In the genomic region with DNA sequence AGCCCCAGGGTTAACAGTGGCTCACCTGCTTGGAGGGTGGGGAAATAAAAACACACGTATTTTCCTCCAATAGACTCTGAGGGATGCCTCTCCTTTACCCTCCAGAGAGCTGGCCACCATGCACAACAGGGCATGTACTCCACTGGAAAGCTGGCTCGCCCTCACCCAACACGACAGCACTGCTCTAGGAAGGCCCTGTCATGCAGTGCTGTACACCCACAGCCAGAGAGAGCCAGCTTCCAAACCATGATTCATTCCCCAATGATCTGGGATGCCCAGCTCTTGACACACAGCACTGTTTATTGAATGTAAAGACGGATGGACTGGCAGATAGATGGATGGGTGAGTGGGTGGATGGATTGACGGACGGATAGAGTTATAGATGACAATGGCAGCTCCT, we compare ENCODE assay signal across 20 mouse cellular contexts.
A peak's percentile ranks its signal among the peaks of the same experiment; 100 is the strongest.
DNase-seq lines count a peak whose midpoint lies in the region; ATAC-seq and TF ChIP-seq lines count a peak whose summit lies in the region.
"Had no signal": no experiment of that assay in that cellular context is flagged by ENCODE, and none has a peak within 500 bp of the region (broad histone marks: within the 10 kb centered on the region; RNA-seq: fewer than 3 reads in every experiment).

No protein-coding gene starts in this region.

- no peak for DNase-seq in gastrocnemius, adult 2 months
- DNase-seq in gastrocnemius, postnatal 25 days, result no peak
- no peak for DNase-seq in heart, adult 9 months (ENCODE audit: low spot score in 2 of 2)
- DNase-seq in kidney, postnatal 25 days, result no peak
- no peak for DNase-seq in hindbrain, embryonic 14.5 days (ENCODE audit: low spot score)
- no peak for DNase-seq in frontal cortex, adult 2 months (ENCODE audit: extremely low spot score in 1 of 2, low spot score in 1 of 2)
- DNase-seq: adrenal gland, postnatal 36 days; cerebellum, adult 9-10 months; kidney, adult 18-20 months; kidney, postnatal 10 days; left cerebral cortex, postnatal 4 days; lung, postnatal 36 days; thymus, adult 2 months; thymus, postnatal 4 days had no signal

- H3K9me3 ChIP-seq in heart, embryonic 15.5 days (replicated peaks), result no peaks in the 10 kb centered on the region
- no peaks in the 10 kb centered on the region for H3K9me3 ChIP-seq in kidney, embryonic 15.5 days (replicated peaks)
- no peaks in the 10 kb centered on the region for H3K9me3 ChIP-seq in hindbrain, embryonic 14.5 days (ENCODE audit: control insufficient read depth, low read length)
- H3K9me3 ChIP-seq: forebrain, embryonic 13.5 days; limb, embryonic 15.5 days; lung, embryonic 15.5 days had no signal

- H3K27me3 ChIP-seq in heart, embryonic 15.5 days, result no peaks in the 10 kb centered on the region
- H3K27me3 ChIP-seq in kidney, embryonic 15.5 days, result no peaks in the 10 kb centered on the region
- no peaks in the 10 kb centered on the region for H3K27me3 ChIP-seq in hindbrain, embryonic 14.5 days (ENCODE audit: control insufficient read depth, insufficient read depth, low read length)
- H3K27me3 ChIP-seq: forebrain, embryonic 13.5 days; limb, embryonic 15.5 days; lung, embryonic 15.5 days had no signal

- H3K4me2 ChIP-seq in heart, embryonic 15.5 days, result no peak overlapping the region
- H3K4me2 ChIP-seq in kidney, embryonic 15.5 days, result no peak overlapping the region
- H3K4me2 ChIP-seq in hindbrain, embryonic 14.5 days (replicated peaks), result no peak overlapping the region
- H3K4me2 ChIP-seq: forebrain, embryonic 13.5 days; limb, embryonic 15.5 days; lung, embryonic 15.5 days had no signal

- no peaks in the 10 kb centered on the region for H3K36me3 ChIP-seq in heart, embryonic 15.5 days
- peaks cover under 1% of the 10 kb centered on the region for H3K36me3 ChIP-seq in kidney, embryonic 15.5 days
- no peaks in the 10 kb centered on the region; the same call in 1 of the 2 replicates for H3K36me3 ChIP-seq in hindbrain, embryonic 14.5 days (replicated peaks; ENCODE audit: control insufficient read depth, insufficient read depth)
- H3K36me3 ChIP-seq: lung, embryonic 15.5 days had no signal

- H3K4me3 ChIP-seq in gastrocnemius, adult 2 months, result peak overlapping the region; percentile 61
- H3K4me3 ChIP-seq in heart, embryonic 15.5 days, result no peak overlapping the region
- H3K4me3 ChIP-seq in kidney, embryonic 15.5 days (replicated peaks), result no peak overlapping the region
- H3K4me3 ChIP-seq in hindbrain, embryonic 14.5 days (replicated peaks; ENCODE audit: low read length), result no peak overlapping the region
- H3K4me3 ChIP-seq: forebrain, embryonic 13.5 days; limb, embryonic 15.5 days; lung, embryonic 15.5 days had no signal

- WGBS in heart, embryonic 15.5 days, result 65% methylated on average over 6 of the region's 6 CpGs
- WGBS in kidney, embryonic 15.5 days, result 82% methylated on average over 6 of the region's 6 CpGs
- WGBS in hindbrain, embryonic 14.5 days, result 79% methylated on average over 6 of the region's 6 CpGs

- TF ChIP-seq CTCF in gastrocnemius, adult 2 months (IDR thresholded peaks at IDR 0.05), result no peak

- intact Hi-C loops in gastrocnemius, adult 2 months (cut with DNase I), result loop anchor here (5.0 to 10.0 kb wide), 2 partner anchors 93 to 276 kb away; no protein-coding TSS in a partner anchor

- H3K4me1 ChIP-seq in heart, embryonic 15.5 days (replicated peaks), result peaks cover 43% of the 10 kb centered on the region
- peaks cover 53% of the 10 kb centered on the region for H3K4me1 ChIP-seq in kidney, embryonic 15.5 days
- peaks cover 54% of the 10 kb centered on the region for H3K4me1 ChIP-seq in hindbrain, embryonic 14.5 days (replicated peaks; ENCODE audit: control insufficient read depth, insufficient read depth, low read length)
- H3K4me1 ChIP-seq: lung, embryonic 15.5 days had no signal

- peak overlapping the region; percentile 87 for H3K27ac ChIP-seq in gastrocnemius, adult 2 months
- H3K27ac ChIP-seq in heart, embryonic 15.5 days, result peak overlapping the region; percentile 81
- peak overlapping the region; percentile 37; the same call in 1 of the 2 replicates for H3K27ac ChIP-seq in kidney, embryonic 15.5 days
- H3K27ac ChIP-seq in hindbrain, embryonic 14.5 days, result peak overlapping the region; percentile 4; the same call in 1 of the 2 replicates
- H3K27ac ChIP-seq: forebrain, embryonic 13.5 days; limb, embryonic 15.5 days; liver, embryonic 14.5 days; lung, embryonic 15.5 days had no signal

- no peak for ATAC-seq in heart, embryonic 15.5 days (replicated peaks; ENCODE audit: insufficient number of reproducible peaks, insufficient read depth, low FRiP score, low read depth)
- ATAC-seq in kidney, embryonic 15.5 days (replicated peaks; ENCODE audit: low FRiP score), result no peak
- ATAC-seq in hindbrain, embryonic 14.5 days (ENCODE audit: low FRiP score), result no peak
- ATAC-seq: forebrain, embryonic 13.5 days had no signal

- H3K9ac ChIP-seq in heart, embryonic 15.5 days, result no peak overlapping the region
- H3K9ac ChIP-seq in kidney, embryonic 15.5 days, result no peak overlapping the region
- H3K9ac ChIP-seq in hindbrain, embryonic 14.5 days, result no peak overlapping the region
- H3K9ac ChIP-seq: forebrain, embryonic 13.5 days; limb, embryonic 15.5 days; liver, embryonic 14.5 days; lung, embryonic 15.5 days had no signal

Comparison
In these comparisons a context has a peak if more than half of its experiments do, and no peak if none do; other contexts are left out.
1. H3K27ac ChIP-seq: peak in every context shown above with its lines; median percentile 87 in gastrocnemius, adult 2 months; 81 in heart, embryonic 15.5 days; 37 in kidney, embryonic 15.5 days; 4 in hindbrain, embryonic 14.5 days.